Mouse (Mus musculus): ENCODE measurements around the gene C4b.

- TF ChIP-seq POLR2AphosphoS2 (IDR thresholded peaks at IDR 0.05; ENCODE audit: low read depth, low read length): no peak
- no peak for TF ChIP-seq ZNF384 (IDR thresholded peaks at IDR 0.05; ENCODE audit: low read depth, low read length)
- TF ChIP-seq POLR2A (IDR thresholded peaks at IDR 0.05; ENCODE audit: low read depth, low read length): no peak
- no peak for TF ChIP-seq CTCF (conservative IDR thresholded peaks at IDR 0.05 in 1 of 2, IDR thresholded peaks at IDR 0.05 in 1 of 2; ENCODE audit: low read depth in 2 of 2, low read length in 2 of 2)
- no peak for TF ChIP-seq MYC (IDR thresholded peaks at IDR 0.05; ENCODE audit: low read depth, low read length)
- no peak for TF ChIP-seq MAFK (IDR thresholded peaks at IDR 0.05; ENCODE audit: insufficient replicate concordance, low read length)
Measured at GRCm38 (mm10) chr17:34692906-34693305, 50.8 kb downstream of the C4b start.

All from CH12.LX (cell line).